Mouse (Mus musculus): ENCODE results near the gene Acsl5.
A peak's percentile ranks its signal among the peaks of the same experiment; 100 is the strongest.

- TF ChIP-seq CTCF (IDR thresholded peaks at IDR 0.05): peak; percentile 63
- no peak for TF ChIP-seq EP300 (IDR thresholded peaks at IDR 0.05)
Measured at GRCm38 (mm10) chr19:55335881-55336280, 84.1 kb downstream of the Acsl5 start.
